Mouse (Mus musculus): ENCODE results near the gene Svbp.
A peak's percentile ranks its signal among the peaks of the same experiment; 100 is the strongest.

Gene Svbp

GRCm38 (mm10) chr4:119245961-119246360 lies 50.9 kb downstream of the Svbp start:
- DNase-seq (ENCODE audit: low read depth, low spot score): no peak

- DNase-seq (ENCODE audit: low read depth, low spot score): no peak
Observed at GRCm38 (mm10) chr4:119246688-119247225, 51.7 kb downstream of the Svbp start.

GRCm38 (mm10) chr4:119247462-119248235 lies 52.5 kb downstream of the Svbp start:
- peak; percentile 96 for DNase-seq (ENCODE audit: low read depth, low spot score)

- DNase-seq (ENCODE audit: low read depth, low spot score): no peak
Observed at GRCm38 (mm10) chr4:119248407-119248965, 53.4 kb downstream of the Svbp start.

Measured in ZHBTc4 (cell line).